Mouse (Mus musculus) right cerebral cortex, adult 2 months (tissue): ENCODE results near the gene Tnpo2.
"Not testable (repeated sequence)": the region's sequence is repeated elsewhere in the genome, so short reads cannot be mapped to it uniquely, and the experiment has no call there.

Experiments used
- DNase-seq, 2 experiments: peaks; one replicate each; pipeline ENCODE4 v3.0.0; 2021 to 2022; ENCODE audit warnings: low spot score in 2 of 2

Tnpo2 gene

GRCm38 (mm10) chr8:85073041-85073612 is 36.4 kb downstream of the Tnpo2 start:
- no peak for DNase-seq

GRCm38 (mm10) chr8:85074167-85074566 is 37.5 kb downstream of the Tnpo2 start:
- no peak for DNase-seq

GRCm38 (mm10) chr8:85074617-85075016 is 37.9 kb downstream of the Tnpo2 start:
- no peak for DNase-seq

- DNase-seq: peak in 1 of 2 experiments; percentile 38
Measured at GRCm38 (mm10) chr8:85076001-85076400, 39.3 kb downstream of the Tnpo2 start.

- peak; percentile 83 to 84 for DNase-seq
Measured at GRCm38 (mm10) chr8:85076993-85077392, 40.3 kb downstream of the Tnpo2 start.

GRCm38 (mm10) chr8:85080214-85080531 is 43.5 kb downstream of the Tnpo2 start:
- DNase-seq: no peak

- peak; percentile 64 to 65 for DNase-seq
Measured at GRCm38 (mm10) chr8:85080532-85081215, 44.0 kb downstream of the Tnpo2 start, which contains the start of gene Wdr83os. Wdr83os (plus strand) TSS chr8:85080740.

- no peak for DNase-seq
Measured at GRCm38 (mm10) chr8:85081216-85081555, 44.5 kb downstream of the Tnpo2 start, which contains the start of gene Wdr83. Wdr83 (minus strand) TSS chr8:85081306.

GRCm38 (mm10) chr8:85082169-85082568 is 45.5 kb downstream of the Tnpo2 start:
- DNase-seq: not testable (repeated sequence)

GRCm38 (mm10) chr8:85083108-85083813 is 46.5 kb downstream of the Tnpo2 start, which contains the start of gene Man2b1:
Man2b1 (plus strand) TSS chr8:85083270.
- peak; percentile 90 to 91 for DNase-seq

GRCm38 (mm10) chr8:85084633-85085032 is 47.9 kb downstream of the Tnpo2 start:
- DNase-seq: no peak

GRCm38 (mm10) chr8:85086238-85086637 is 49.5 kb downstream of the Tnpo2 start:
- no peak for DNase-seq

GRCm38 (mm10) chr8:85088771-85089170 is 52.1 kb downstream of the Tnpo2 start:
- DNase-seq: no peak

- no peak for DNase-seq
Measured at GRCm38 (mm10) chr8:85090856-85091255, 54.1 kb downstream of the Tnpo2 start.

GRCm38 (mm10) chr8:85091526-85092090 is 54.9 kb downstream of the Tnpo2 start:
- DNase-seq: no peak

GRCm38 (mm10) chr8:85095051-85095450 is 58.3 kb downstream of the Tnpo2 start:
- no peak for DNase-seq

- no peak for DNase-seq
Measured at GRCm38 (mm10) chr8:85095566-85095965, 58.9 kb downstream of the Tnpo2 start.

- DNase-seq: no peak
Measured at GRCm38 (mm10) chr8:85096196-85096595, 59.5 kb downstream of the Tnpo2 start.

- no peak for DNase-seq
Measured at GRCm38 (mm10) chr8:85096850-85097249, 60.1 kb downstream of the Tnpo2 start.

- DNase-seq: no peak
Measured at GRCm38 (mm10) chr8:85100076-85100665, 63.5 kb downstream of the Tnpo2 start.
